25 mouse cellular contexts compared by ENCODE assay signal in genomic region chr3:20776964-20777304, GRCm38 (mm10).
DNase-seq lines count a peak whose midpoint lies in the region; ATAC-seq lines count a peak whose summit lies in the region.
"Had no signal": no experiment of that assay in that cellular context is flagged by ENCODE, and none has a peak within 500 bp of the region (broad histone marks: within the 10 kb centered on the region; RNA-seq: fewer than 3 reads in every experiment).

No protein-coding gene starts in this region.

- no peaks in the 10 kb centered on the region for H3K9me3 ChIP-seq in hindbrain, embryonic 12.5 days (replicated peaks)
- no peaks in the 10 kb centered on the region for H3K9me3 ChIP-seq in hindbrain, embryonic 11.5 days (ENCODE audit: control insufficient read depth, low read length)
- H3K9me3 ChIP-seq in midbrain, embryonic 13.5 days = no peaks in the 10 kb centered on the region
- H3K9me3 ChIP-seq in midbrain, embryonic 10.5 days (replicated peaks) = no peaks in the 10 kb centered on the region
- no peaks in the 10 kb centered on the region for H3K9me3 ChIP-seq in midbrain, embryonic 16.5 days (replicated peaks; ENCODE audit: control insufficient read depth, low read length, poor library complexity, severe bottlenecking)
- H3K9me3 ChIP-seq: embryonic facial prominence, embryonic 15.5 days; limb, embryonic 12.5 days; liver, embryonic 13.5 days had no signal

- no peaks in the 10 kb centered on the region for H3K36me3 ChIP-seq in hindbrain, embryonic 12.5 days
- H3K36me3 ChIP-seq in hindbrain, embryonic 11.5 days (ENCODE audit: control insufficient read depth, insufficient read depth, low read length) = no peaks in the 10 kb centered on the region
- no peaks in the 10 kb centered on the region for H3K36me3 ChIP-seq in midbrain, embryonic 13.5 days
- no peaks in the 10 kb centered on the region for H3K36me3 ChIP-seq in midbrain, embryonic 10.5 days
- H3K36me3 ChIP-seq in midbrain, embryonic 16.5 days (ENCODE audit: control insufficient read depth, insufficient read depth, low read length) = no peaks in the 10 kb centered on the region
- H3K36me3 ChIP-seq: embryonic facial prominence, embryonic 15.5 days; limb, embryonic 12.5 days; liver, embryonic 13.5 days had no signal

- H3K27me3 ChIP-seq in hindbrain, embryonic 12.5 days = no peaks in the 10 kb centered on the region
- H3K27me3 ChIP-seq in hindbrain, embryonic 11.5 days (ENCODE audit: control insufficient read depth, insufficient read depth, low read length) = no peaks in the 10 kb centered on the region
- no peaks in the 10 kb centered on the region for H3K27me3 ChIP-seq in midbrain, embryonic 13.5 days
- no peaks in the 10 kb centered on the region for H3K27me3 ChIP-seq in midbrain, embryonic 10.5 days (ENCODE audit: low read depth, poor library complexity, severe bottlenecking)
- H3K27me3 ChIP-seq in midbrain, embryonic 16.5 days (ENCODE audit: control insufficient read depth, insufficient read depth, low read depth, low read length) = no peaks in the 10 kb centered on the region
- H3K27me3 ChIP-seq: embryonic facial prominence, embryonic 15.5 days; limb, embryonic 12.5 days; liver, embryonic 13.5 days had no signal

- H3K4me1 ChIP-seq in hindbrain, embryonic 12.5 days = no peaks in the 10 kb centered on the region
- H3K4me1 ChIP-seq in hindbrain, embryonic 11.5 days (replicated peaks; ENCODE audit: control insufficient read depth, insufficient read depth, low read length) = no peaks in the 10 kb centered on the region
- H3K4me1 ChIP-seq in midbrain, embryonic 13.5 days (replicated peaks) = peaks cover 11% of the 10 kb centered on the region
- H3K4me1 ChIP-seq in midbrain, embryonic 10.5 days = no peaks in the 10 kb centered on the region
- H3K4me1 ChIP-seq in midbrain, embryonic 16.5 days (ENCODE audit: control insufficient read depth, insufficient read depth, low read length) = peaks cover 7% of the 10 kb centered on the region
- H3K4me1 ChIP-seq: embryonic facial prominence, embryonic 15.5 days; limb, embryonic 12.5 days; liver, embryonic 13.5 days had no signal

- no peak overlapping the region for H3K9ac ChIP-seq in hindbrain, embryonic 12.5 days
- H3K9ac ChIP-seq in hindbrain, embryonic 11.5 days (ENCODE audit: low read depth, low read length) = no peak overlapping the region
- no peak overlapping the region for H3K9ac ChIP-seq in midbrain, embryonic 13.5 days (replicated peaks)
- no peak overlapping the region for H3K9ac ChIP-seq in midbrain, embryonic 16.5 days (ENCODE audit: low read depth, low read length)
- H3K9ac ChIP-seq: embryonic facial prominence, embryonic 15.5 days; limb, embryonic 12.5 days; liver, embryonic 13.5 days; lung, embryonic 14.5 days had no signal

- H3K4me2 ChIP-seq in hindbrain, embryonic 12.5 days (replicated peaks) = no peak overlapping the region
- H3K4me2 ChIP-seq in hindbrain, embryonic 11.5 days (replicated peaks; ENCODE audit: low read depth, low read length) = no peak overlapping the region
- no peak overlapping the region for H3K4me2 ChIP-seq in midbrain, embryonic 13.5 days (replicated peaks)
- no peak overlapping the region for H3K4me2 ChIP-seq in midbrain, embryonic 16.5 days (ENCODE audit: low read length)
- H3K4me2 ChIP-seq: embryonic facial prominence, embryonic 15.5 days; heart, embryonic 11.5 days; limb, embryonic 12.5 days; liver, embryonic 13.5 days; lung, embryonic 14.5 days had no signal

- no peak overlapping the region for H3K4me3 ChIP-seq in hindbrain, embryonic 12.5 days
- no peak overlapping the region for H3K4me3 ChIP-seq in hindbrain, embryonic 11.5 days (ENCODE audit: low read depth, low read length)
- no peak overlapping the region for H3K4me3 ChIP-seq in midbrain, embryonic 13.5 days (replicated peaks)
- H3K4me3 ChIP-seq in midbrain, embryonic 10.5 days = no peak overlapping the region
- H3K4me3 ChIP-seq in midbrain, embryonic 16.5 days (ENCODE audit: low read depth, low read length) = no peak overlapping the region
- H3K4me3 ChIP-seq: embryonic facial prominence, embryonic 15.5 days; gastrocnemius, adult 2 months; limb, embryonic 12.5 days; liver, embryonic 13.5 days had no signal

- no peak overlapping the region for H3K27ac ChIP-seq in hindbrain, embryonic 12.5 days
- H3K27ac ChIP-seq in hindbrain, embryonic 11.5 days (ENCODE audit: low read depth, low read length) = no peak overlapping the region
- 0 out of 2 replicates have a peak overlapping the region, but pooled peaks have one; percentile 25 for H3K27ac ChIP-seq in midbrain, embryonic 13.5 days
- H3K27ac ChIP-seq in midbrain, embryonic 10.5 days (replicated peaks) = no peak overlapping the region
- H3K27ac ChIP-seq in midbrain, embryonic 16.5 days (ENCODE audit: low read length) = no peak overlapping the region
- H3K27ac ChIP-seq: embryonic facial prominence, embryonic 15.5 days; gastrocnemius, adult 2 months; limb, embryonic 12.5 days; liver, embryonic 13.5 days had no signal

- WGBS in hindbrain, embryonic 12.5 days = 67% methylated on average over 2 of the region's 2 CpGs
- WGBS in hindbrain, embryonic 11.5 days = 89% methylated on average over 2 of the region's 2 CpGs
- 22% methylated on average over 2 of the region's 2 CpGs for WGBS in midbrain, embryonic 13.5 days
- 89% methylated on average over 2 of the region's 2 CpGs for WGBS in midbrain, embryonic 10.5 days
- WGBS in midbrain, embryonic 16.5 days = 21% methylated on average over 2 of the region's 2 CpGs

- no peak for DNase-seq in hindbrain, embryonic 11.5 days (ENCODE audit: low spot score)
- no peak for DNase-seq in midbrain, embryonic 10.5 days (ENCODE audit: low spot score)
- DNase-seq in embryo, embryonic 9.5 days (ENCODE audit: extremely low spot score) = no peak
- DNase-seq in frontal cortex, postnatal 10 days (ENCODE audit: low spot score in 2 of 2) = no peak
- no peak for DNase-seq in adrenal gland, adult (ENCODE audit: inconsistent age in 2 of 2, low spot score in 1 of 2)
- DNase-seq: adrenal gland, postnatal 25 days; cerebellum, adult 11-12 months; cerebellum, postnatal 14 days; gastrocnemius, adult 2 months; heart, postnatal 10 days; kidney, adult 2 months; kidney, postnatal 14 days; liver, embryonic 13.5 days; lung, embryonic 14.5 days; lung, postnatal 36 days; thymus, postnatal 36 days had no signal

- ATAC-seq in hindbrain, embryonic 12.5 days (ENCODE audit: low FRiP score) = 0 out of 2 replicates have a peak, but pooled peaks have one; percentile 51
- ATAC-seq in hindbrain, embryonic 11.5 days (ENCODE audit: low FRiP score) = no peak
- ATAC-seq in midbrain, embryonic 13.5 days = peak; percentile 83
- ATAC-seq in midbrain, embryonic 16.5 days = peak; percentile 67; the same call in 1 of the 2 replicates
- ATAC-seq: activated CD4-positive, CD25-positive, alpha-beta regulatory T cell, adult 4 months; CD4-positive, CD25-positive, alpha-beta regulatory T cell, adult 4 months; inflammation-experienced regulatory T-cells, adult 6 months had no signal
